Mouse (Mus musculus): ENCODE measurements around the gene B3gnt5.
"Not testable (repeated sequence)": the region's sequence is repeated elsewhere in the genome, so short reads cannot be mapped to it uniquely, and the experiment has no call there.

Gene B3gnt5

GRCm38 (mm10) chr16:19760074-19760473 is at the start of gene B3gnt5:
Gene B3gnt5, plus strand, starts transcription at chr16:19760208.
- peak; percentile 11 to 47 for DNase-seq (ENCODE audit: inconsistent age in 2 of 2, low spot score in 1 of 2)

- no peak for DNase-seq (ENCODE audit: inconsistent age in 2 of 2, low spot score in 1 of 2)
Measured at GRCm38 (mm10) chr16:19720959-19721358, 39.0 kb upstream of the B3gnt5 start.

GRCm38 (mm10) chr16:19724139-19724538 is 35.9 kb upstream of the B3gnt5 start:
- not testable (repeated sequence) for DNase-seq (ENCODE audit: inconsistent age in 2 of 2, low spot score in 1 of 2)

- DNase-seq (ENCODE audit: inconsistent age in 2 of 2, low spot score in 1 of 2): no peak
Measured at GRCm38 (mm10) chr16:19732896-19733295, 27.1 kb upstream of the B3gnt5 start.

GRCm38 (mm10) chr16:19760505-19761496 is 793 bp downstream of the B3gnt5 start:
- peak; percentile 4 to 52 for DNase-seq (ENCODE audit: inconsistent age in 2 of 2, low spot score in 1 of 2)

GRCm38 (mm10) chr16:19761691-19762090 is 1.7 kb downstream of the B3gnt5 start:
- no peak for DNase-seq (ENCODE audit: inconsistent age in 2 of 2, low spot score in 1 of 2)

- no peak for DNase-seq (ENCODE audit: inconsistent age in 2 of 2, low spot score in 1 of 2)
Measured at GRCm38 (mm10) chr16:19766107-19766506, 6.1 kb downstream of the B3gnt5 start.

GRCm38 (mm10) chr16:19768046-19768445 is 8.0 kb downstream of the B3gnt5 start:
- no peak for DNase-seq (ENCODE audit: inconsistent age in 2 of 2, low spot score in 1 of 2)

GRCm38 (mm10) chr16:19772013-19772412 is 12.0 kb downstream of the B3gnt5 start:
- DNase-seq (ENCODE audit: inconsistent age in 2 of 2, low spot score in 1 of 2): no peak

GRCm38 (mm10) chr16:19786386-19787090 is 26.5 kb downstream of the B3gnt5 start:
- peak in 1 of 2 experiments; percentile 18 for DNase-seq (ENCODE audit: inconsistent age in 2 of 2, low spot score in 1 of 2)

GRCm38 (mm10) chr16:19789914-19790313 is 29.9 kb downstream of the B3gnt5 start:
- no peak for DNase-seq (ENCODE audit: inconsistent age in 2 of 2, low spot score in 1 of 2)

GRCm38 (mm10) chr16:19818801-19819200 is 58.8 kb downstream of the B3gnt5 start:
- DNase-seq (ENCODE audit: inconsistent age in 2 of 2, low spot score in 1 of 2): no peak
